Mouse (Mus musculus): ENCODE data around the gene Brd2.

GRCm38 (mm10) chr17:34137601-34138000, 15.2 kb upstream of the Brd2 start:
- TF ChIP-seq CTCF (IDR thresholded peaks at IDR 0.05; ENCODE audit: extremely low read depth, insufficient read depth, low read length) (no peak), POLR2A (IDR thresholded peaks at IDR 0.05; ENCODE audit: extremely low read depth, insufficient read depth, low read length) (no peak)
